Mouse (Mus musculus) lung, postnatal 10 days (tissue): ENCODE measurements at regions not wholly inside any gene's neighbourhood (a gene's known extent, or its start where the extent isn't known, plus 50 kb on each side); places are given as distances from the start of the nearest gene placed in this dataset.

Source experiments
- DNase-seq: peaks from one replicate; pipeline ENCODE4 v3.0.0; 2021

GRCm38 (mm10) chr3:35242349-35242748 lies 511.6 kb upstream of the Atp11b start:
- DNase-seq, result no peak

GRCm38 (mm10) chr3:35242871-35243529 lies 510.9 kb upstream of the Atp11b start:
- DNase-seq, result no peak

- no peak for DNase-seq
Measured at GRCm38 (mm10) chr3:35245003-35245402, 508.9 kb upstream of the Atp11b start.

GRCm38 (mm10) chr3:35245946-35246665 lies 507.8 kb upstream of the Atp11b start:
- DNase-seq, result no peak

- peak; percentile 14 for DNase-seq
Measured at GRCm38 (mm10) chr3:35249160-35249559, 504.7 kb upstream of the Atp11b start.

GRCm38 (mm10) chr3:35250092-35250749 lies 503.7 kb upstream of the Atp11b start:
- no peak for DNase-seq

- no peak for DNase-seq
Measured at GRCm38 (mm10) chr3:35253861-35254260, 500.0 kb upstream of the Atp11b start.

GRCm38 (mm10) chr3:35260936-35261335 lies 493.0 kb upstream of the Atp11b start:
- DNase-seq, result no peak

- no peak for DNase-seq
Measured at GRCm38 (mm10) chr3:35268949-35269348, 485.0 kb upstream of the Atp11b start.

- no peak for DNase-seq
Measured at GRCm38 (mm10) chr3:35269977-35270880, 483.7 kb upstream of the Atp11b start.

- no peak for DNase-seq
Measured at GRCm38 (mm10) chr3:35273546-35273945, 480.4 kb upstream of the Atp11b start.

GRCm38 (mm10) chr3:35280981-35281380 lies 472.9 kb upstream of the Atp11b start:
- no peak for DNase-seq

GRCm38 (mm10) chr3:35282106-35282505 lies 471.8 kb upstream of the Atp11b start:
- no peak for DNase-seq

GRCm38 (mm10) chr3:35294771-35295170 lies 459.1 kb upstream of the Atp11b start:
- no peak for DNase-seq

- DNase-seq, result no peak
Measured at GRCm38 (mm10) chr3:35295746-35296145, 458.2 kb upstream of the Atp11b start.

- DNase-seq, result no peak
Measured at GRCm38 (mm10) chr3:35299036-35299435, 454.9 kb upstream of the Atp11b start.

- no peak for DNase-seq
Measured at GRCm38 (mm10) chr3:35306013-35306412, 447.9 kb upstream of the Atp11b start.

- DNase-seq, result no peak
Measured at GRCm38 (mm10) chr3:35314177-35314576, 439.7 kb upstream of the Atp11b start.

GRCm38 (mm10) chr3:35315162-35315561 lies 438.7 kb upstream of the Atp11b start:
- DNase-seq, result no peak

- no peak for DNase-seq
Measured at GRCm38 (mm10) chr3:35318348-35318747, 435.6 kb upstream of the Atp11b start.

GRCm38 (mm10) chr3:35320844-35321393 lies 433.0 kb upstream of the Atp11b start:
- DNase-seq, result no peak

GRCm38 (mm10) chr3:35321991-35322390 lies 431.9 kb upstream of the Atp11b start:
- DNase-seq, result no peak

- no peak for DNase-seq
Measured at GRCm38 (mm10) chr3:35322899-35323298, 431.0 kb upstream of the Atp11b start.
